Mouse (Mus musculus) limb, embryonic 15.5 days (tissue): ENCODE data around the gene Postn. TPM values are rescaled to one million over a fixed set of nuclear protein-coding genes. Genes with fewer than 3 reads are reported as not detected.

Source experiments
- ATAC-seq: fragments of 200-750 bp; cut with Nextera tagmentation; 2 replicates; pipeline ENCODE4 v1.8.0; 2017; ENCODE audit warnings: low read depth, moderate TSS enrichment; ENCODE audit not compliant: insufficient number of reproducible peaks, low FRiP score, low TSS enrichment
- H3K27ac ChIP-seq: fragments of 300-500 bp; sonication (generic); 2 replicates; pipeline ENCODE4 v1.5.1; 2015; ENCODE audit warnings: moderate library complexity, mild to moderate bottlenecking, inconsistent platforms
- H3K27me3 ChIP-seq: fragments of 300-500 bp; sonication (generic); 2 replicates; pipeline ENCODE4 v1.6.1; 2015; ENCODE audit warnings: inconsistent platforms
- H3K36me3 ChIP-seq: fragments of 300-500 bp; sonication (generic); 2 replicates; pipeline ENCODE4 v1.6.1; 2015; ENCODE audit warnings: inconsistent platforms
- H3K4me1 ChIP-seq: fragments of 300-500 bp; sonication (generic); 2 replicates; pipeline ENCODE4 v1.6.1; 2015; ENCODE audit warnings: inconsistent platforms
- H3K4me2 ChIP-seq: fragments of 300-500 bp; sonication (generic); 2 replicates; pipeline ENCODE4 v1.6.1; 2015; ENCODE audit warnings: mild to moderate bottlenecking, inconsistent platforms
- H3K4me3 ChIP-seq: fragments of 300-500 bp; sonication (generic); 2 replicates; pipeline ENCODE4 v1.5.1; 2015; ENCODE audit warnings: mild to moderate bottlenecking, inconsistent platforms
- H3K9ac ChIP-seq: fragments of 300-500 bp; sonication (generic); 2 replicates; pipeline ENCODE4 v1.6.1; 2015; ENCODE audit warnings: inconsistent platforms
- H3K9me3 ChIP-seq: fragments of 300-500 bp; sonication (generic); 2 replicates; pipeline ENCODE4 v1.6.1; 2016; ENCODE audit warnings: inconsistent platforms
- WGBS: fragments of 180-500 bp; shearing (Covaris S2); methylation state at CpG from one replicate; pipeline ENCODE4 v1.1.7; 2015; 5-methylcytosine and 5-hydroxymethylcytosine counted together
- polyA plus RNA-seq: library from polyadenylated mRNA; unstranded; fragments of >200 nt; fragmentation: Nextera tagmentation; extraction: Ambion mirVana; gene quantifications from 2 replicates; pipeline ENCODE4 v1.2.1, GENCODE M21; 2015

Postn gene
- polyA plus RNA-seq, 1 experiment from 2014 or later: 726 TPM

DNA sequence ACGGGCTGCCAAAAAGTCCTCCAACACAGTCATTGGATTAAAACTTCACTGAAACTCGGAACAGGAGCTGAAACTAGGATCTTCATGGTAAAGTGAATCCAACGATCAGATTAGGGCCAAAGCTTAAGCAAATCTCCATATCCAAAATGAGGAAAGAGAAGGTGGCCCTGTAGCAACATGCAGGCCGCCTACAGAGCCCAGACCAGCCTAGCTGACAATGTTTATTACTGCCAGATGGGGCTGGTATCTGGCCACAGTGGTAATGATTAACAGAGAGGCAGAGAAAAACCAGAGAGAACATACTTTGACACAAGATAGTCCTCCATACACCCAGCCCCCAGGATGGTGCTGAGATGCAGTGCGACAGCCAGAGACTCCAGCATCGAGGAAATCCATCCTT, 60.1 kb downstream of the Postn start:
- H3K36me3 ChIP-seq: no peaks in the 10 kb centered on the region
- H3K4me3 ChIP-seq: no peak overlapping the region
- no peaks in the 10 kb centered on the region for H3K4me1 ChIP-seq
- no peaks in the 10 kb centered on the region for H3K9me3 ChIP-seq
- peak overlapping the region; percentile 38; the same call in 1 of the 2 replicates for H3K27ac ChIP-seq
- H3K9ac ChIP-seq: no peak overlapping the region
- H3K4me2 ChIP-seq: no peak overlapping the region
- ATAC-seq: no peak
- WGBS: 47% methylated on average over 6 of the region's 6 CpGs
- H3K27me3 ChIP-seq: no peaks in the 10 kb centered on the region

GRCm38 (mm10) chr3:54421666-54422065, 60.8 kb downstream of the Postn start:
- 93% methylated on average over 2 of the region's 2 CpGs for WGBS
- H3K27me3 ChIP-seq: no peaks in the 10 kb centered on the region
- no peaks in the 10 kb centered on the region for H3K4me1 ChIP-seq

GRCm38 (mm10) chr3:54424146-54424545, 63.2 kb downstream of the Postn start:
- WGBS: 74% methylated on average over 4 of the region's 4 CpGs
- H3K4me1 ChIP-seq: no peaks in the 10 kb centered on the region
- H3K27ac ChIP-seq: no peak overlapping the region
- no peaks in the 10 kb centered on the region for H3K36me3 ChIP-seq
- H3K9me3 ChIP-seq: no peaks in the 10 kb centered on the region
- no peak overlapping the region for H3K4me2 ChIP-seq
- H3K27me3 ChIP-seq: no peaks in the 10 kb centered on the region
- ATAC-seq: no peak
- no peak overlapping the region for H3K9ac ChIP-seq
- no peak overlapping the region for H3K4me3 ChIP-seq

More at GRCm38 (mm10) chr3:54421666-54422065, 60.8 kb downstream of the Postn start:
- Histone ChIP-seq H3K27ac (no peak overlapping the region), H3K4me2 (no peak overlapping the region), H3K9ac (no peak overlapping the region), H3K4me3 (no peak overlapping the region), H3K36me3 (no peaks in the 10 kb centered on the region), H3K9me3 (no peaks in the 10 kb centered on the region)
- no peak for ATAC-seq

GRCm38 (mm10) chr3:54431663-54432062, 70.8 kb downstream of the Postn start:
- no peak overlapping the region for H3K4me2 ChIP-seq
- H3K4me3 ChIP-seq: no peak overlapping the region
- no peaks in the 10 kb centered on the region; the same call in 1 of the 2 replicates for H3K27me3 ChIP-seq
- H3K27ac ChIP-seq: no peak overlapping the region
- no peaks in the 10 kb centered on the region for H3K4me1 ChIP-seq
- 89% methylated on average over 4 of the region's 4 CpGs for WGBS
- no peak for ATAC-seq
- H3K9ac ChIP-seq: no peak overlapping the region
- H3K36me3 ChIP-seq: no peaks in the 10 kb centered on the region
- no peaks in the 10 kb centered on the region for H3K9me3 ChIP-seq

- WGBS: 60% methylated on average over 6 of the region's 6 CpGs
- no peaks in the 10 kb centered on the region; the same call in 1 of the 2 replicates for H3K27me3 ChIP-seq
- ATAC-seq: no peak
- no peaks in the 10 kb centered on the region for H3K4me1 ChIP-seq
- no peak overlapping the region for H3K4me3 ChIP-seq
- H3K9me3 ChIP-seq: no peaks in the 10 kb centered on the region
- H3K27ac ChIP-seq: peak overlapping the region; percentile 43; the same call in 1 of the 2 replicates
- H3K4me2 ChIP-seq: no peak overlapping the region
- no peak overlapping the region for H3K9ac ChIP-seq
- H3K36me3 ChIP-seq: no peaks in the 10 kb centered on the region
Observed at GRCm38 (mm10) chr3:54432167-54432566, 71.3 kb downstream of the Postn start.

- peak overlapping the region; percentile 44; the same call in 1 of the 2 replicates for H3K27ac ChIP-seq
- no peak overlapping the region for H3K9ac ChIP-seq
Observed at GRCm38 (mm10) chr3:54432605-54433004, 71.7 kb downstream of the Postn start.

DNA sequence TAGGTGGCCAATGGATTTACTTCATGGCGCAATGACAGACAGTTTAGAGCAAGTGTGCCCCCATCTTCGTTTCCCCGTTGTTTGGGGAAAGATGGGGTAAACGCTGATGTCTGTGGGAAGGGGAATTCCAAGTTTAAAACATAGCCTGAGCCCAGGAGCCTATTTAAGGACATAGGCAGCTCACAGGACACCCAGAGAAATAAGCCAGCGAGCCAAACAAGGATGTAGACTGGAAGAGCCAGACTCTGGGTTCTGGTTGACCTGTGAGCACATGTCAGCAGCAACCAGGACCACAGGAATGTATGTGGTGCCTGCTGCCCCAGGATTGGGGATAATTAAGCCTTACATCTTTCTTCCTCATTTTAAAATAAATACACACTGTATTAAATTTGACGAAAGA, 73.7 kb downstream of the Postn start:
- no peak for ATAC-seq
- H3K27ac ChIP-seq: no peak overlapping the region
- no peak overlapping the region for H3K4me2 ChIP-seq
- H3K27me3 ChIP-seq: no peaks in the 10 kb centered on the region; the same call in 1 of the 2 replicates
- H3K4me3 ChIP-seq: no peak overlapping the region
- H3K9ac ChIP-seq: no peak overlapping the region
- no peaks in the 10 kb centered on the region for H3K36me3 ChIP-seq
- 85% methylated on average over 6 of the region's 6 CpGs for WGBS
- no peaks in the 10 kb centered on the region for H3K4me1 ChIP-seq
- H3K9me3 ChIP-seq: no peaks in the 10 kb centered on the region

More at GRCm38 (mm10) chr3:54432605-54433004, 71.7 kb downstream of the Postn start:
- ATAC-seq: no peak
- Histone ChIP-seq H3K27me3 (no peaks in the 10 kb centered on the region; the same call in 1 of the 2 replicates), H3K4me3 (no peak overlapping the region), H3K4me1 (no peaks in the 10 kb centered on the region), H3K36me3 (no peaks in the 10 kb centered on the region), H3K9me3 (no peaks in the 10 kb centered on the region), H3K4me2 (no peak overlapping the region)
- WGBS: 41% methylated on average over 4 of the region's 4 CpGs

DNA sequence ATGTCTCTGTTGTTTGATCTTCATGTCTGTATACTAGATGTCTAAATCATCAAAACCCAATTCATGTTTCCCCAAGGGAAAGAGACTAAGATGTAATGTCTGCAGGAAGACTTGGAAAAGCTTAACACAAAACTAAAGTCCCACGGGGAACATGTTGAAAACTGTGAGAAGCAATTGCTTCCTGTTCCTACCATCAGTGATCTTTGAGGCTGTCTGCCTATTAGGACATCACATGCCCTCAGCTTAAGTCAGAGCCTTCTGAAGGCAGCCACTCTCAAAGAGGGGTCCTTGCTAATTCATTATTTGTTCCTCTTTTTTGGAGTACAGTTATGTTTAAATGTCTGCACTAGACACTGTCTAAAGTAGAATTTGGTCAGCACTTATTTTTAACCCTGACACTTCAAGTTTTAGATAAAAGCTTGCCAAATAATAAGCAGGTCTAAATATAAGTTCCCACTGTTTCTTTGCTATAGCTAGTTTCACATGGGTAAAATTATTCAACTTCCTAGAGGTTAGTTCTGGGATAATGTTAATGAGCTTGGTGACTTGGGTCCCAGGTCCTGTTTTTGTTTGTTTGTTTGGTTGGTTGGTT, 75.6 kb downstream of the Postn start:
- WGBS: 63% methylated on average over 1 of the region's 1 CpGs
- no peaks in the 10 kb centered on the region for H3K4me1 ChIP-seq

More for the DNA sequence above, 75.6 kb downstream of the Postn start:
- H3K4me2 ChIP-seq: no peak overlapping the region
- ATAC-seq: no peak
- H3K4me3 ChIP-seq: no peak overlapping the region
- H3K27ac ChIP-seq: no peak overlapping the region
- H3K36me3 ChIP-seq: no peaks in the 10 kb centered on the region
- H3K27me3 ChIP-seq: no peaks in the 10 kb centered on the region
- H3K9me3 ChIP-seq: no peaks in the 10 kb centered on the region
- H3K9ac ChIP-seq: no peak overlapping the region

Other genes starting within 250 kb of the Postn start
- gene Trpc4, start 205.1 kb upstream of the Postn start, polyA plus RNA-seq: 0.90 and 1.1 TPM in 2 replicates